Mouse (Mus musculus): ENCODE results near the gene Nckap1l. TPM values are rescaled to one million over a fixed set of nuclear protein-coding genes. Genes with fewer than 3 reads are reported as not detected.
A peak's percentile ranks its signal among the peaks of the same experiment; 100 is the strongest.

Nckap1l gene
- polyA plus RNA-seq, 1 experiment from 2014 or later, result 1.5 TPM

DNA sequence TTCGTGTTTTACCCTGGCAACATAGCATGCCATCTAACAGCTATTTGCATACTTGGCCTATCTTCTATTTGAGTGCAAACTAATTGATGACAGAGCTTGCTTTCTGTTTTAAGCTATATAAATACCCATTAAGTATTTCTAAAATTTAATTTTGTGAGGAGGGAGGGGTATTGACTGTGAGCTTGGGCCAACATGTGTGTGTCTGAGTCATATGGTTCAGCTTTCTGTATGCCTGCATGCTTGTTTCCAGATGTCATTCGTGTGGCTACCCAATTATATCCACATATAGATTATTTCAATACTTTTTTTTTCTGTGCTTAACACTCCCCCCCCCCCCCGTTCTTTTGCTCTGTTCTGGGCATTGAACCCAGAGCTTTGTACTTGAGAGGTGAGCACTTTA is 18.7 kb downstream of the Nckap1l start:
- ATAC-seq, result no peak
- WGBS, result 70% methylated on average over 3 of the region's 3 CpGs
- H3K4me2 ChIP-seq (ENCODE audit: low read length), result no peak overlapping the region

DNA sequence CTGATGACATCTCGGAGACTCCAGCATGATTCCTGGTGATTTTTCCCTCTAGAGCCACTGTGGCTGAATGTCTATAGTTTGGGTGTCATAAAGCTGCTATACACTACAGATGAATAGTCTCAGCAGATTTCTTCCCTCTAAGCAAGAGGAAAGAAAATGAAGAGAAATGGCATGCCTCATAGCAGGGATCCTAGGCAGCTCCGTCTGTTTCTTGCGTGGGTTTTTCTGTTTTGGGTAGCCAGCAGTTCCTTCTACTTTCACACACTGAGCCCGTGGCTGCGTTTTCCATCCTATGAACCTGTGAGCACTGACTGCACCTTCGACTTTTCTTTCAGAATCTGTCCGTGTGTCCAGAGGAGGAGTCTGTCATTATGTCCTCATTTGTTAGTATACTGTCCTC is 19.6 kb downstream of the Nckap1l start:
- H3K27me3 ChIP-seq (ENCODE audit: control insufficient read depth, insufficient read depth, low read depth, low read length), result no peaks in the 10 kb centered on the region
- WGBS, result 87% methylated on average over 7 of the region's 7 CpGs
- H3K4me2 ChIP-seq (ENCODE audit: low read length), result no peak overlapping the region
- ATAC-seq, result no peak
- no peak overlapping the region for H3K27ac ChIP-seq (ENCODE audit: low read length)
- no peaks in the 10 kb centered on the region for H3K36me3 ChIP-seq (ENCODE audit: control insufficient read depth, insufficient read depth, low read length)
- no peaks in the 10 kb centered on the region for H3K9me3 ChIP-seq (replicated peaks; ENCODE audit: control insufficient read depth, low read length, poor library complexity, severe bottlenecking)
- H3K4me1 ChIP-seq (ENCODE audit: control insufficient read depth, insufficient read depth, low read length), result no peaks in the 10 kb centered on the region
- H3K4me3 ChIP-seq (ENCODE audit: low read depth, low read length), result no peak overlapping the region
- no peak overlapping the region for H3K9ac ChIP-seq (ENCODE audit: low read depth, low read length)

More for the DNA sequence above, 18.7 kb downstream of the Nckap1l start:
- no peak overlapping the region for H3K4me3 ChIP-seq (ENCODE audit: low read depth, low read length)
- no peaks in the 10 kb centered on the region for H3K27me3 ChIP-seq (ENCODE audit: control insufficient read depth, insufficient read depth, low read depth, low read length)
- no peak overlapping the region for H3K27ac ChIP-seq (ENCODE audit: low read length)
- H3K36me3 ChIP-seq (ENCODE audit: control insufficient read depth, insufficient read depth, low read length), result no peaks in the 10 kb centered on the region
- H3K9ac ChIP-seq (ENCODE audit: low read depth, low read length), result no peak overlapping the region
- no peaks in the 10 kb centered on the region for H3K9me3 ChIP-seq (replicated peaks; ENCODE audit: control insufficient read depth, low read length, poor library complexity, severe bottlenecking)
- H3K4me1 ChIP-seq (ENCODE audit: control insufficient read depth, insufficient read depth, low read length), result no peaks in the 10 kb centered on the region

DNA sequence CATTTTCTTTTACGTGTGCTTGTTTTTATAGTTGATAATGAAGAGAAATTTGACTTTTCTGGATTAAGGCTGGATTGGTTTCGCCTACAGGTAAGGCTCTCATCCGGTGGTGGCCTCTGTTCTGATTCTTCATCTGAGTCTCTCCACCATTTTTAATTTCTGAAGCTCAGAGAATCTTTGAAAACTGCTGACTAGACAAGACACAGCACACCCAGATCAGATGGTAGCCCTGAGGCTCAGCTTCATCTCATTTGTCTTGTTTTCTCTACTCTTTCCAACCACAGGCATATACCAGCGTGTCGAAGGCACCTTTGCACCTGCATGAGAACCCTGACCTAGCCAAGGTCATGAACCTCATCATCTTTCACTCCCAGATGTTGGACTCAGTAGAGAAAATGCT is 20.2 kb downstream of the Nckap1l start:
- Histone ChIP-seq H3K4me3 (ENCODE audit: low read depth, low read length) (no peak overlapping the region), H3K4me1 (ENCODE audit: control insufficient read depth, insufficient read depth, low read length) (no peaks in the 10 kb centered on the region), H3K9me3 (replicated peaks; ENCODE audit: control insufficient read depth, low read length, poor library complexity, severe bottlenecking) (no peaks in the 10 kb centered on the region), H3K27me3 (ENCODE audit: control insufficient read depth, insufficient read depth, low read depth, low read length) (no peaks in the 10 kb centered on the region), H3K27ac (ENCODE audit: low read length) (no peak overlapping the region), H3K36me3 (ENCODE audit: control insufficient read depth, insufficient read depth, low read length) (no peaks in the 10 kb centered on the region), H3K9ac (ENCODE audit: low read depth, low read length) (no peak overlapping the region), H3K4me2 (ENCODE audit: low read length) (no peak overlapping the region)
- 92% methylated on average over 5 of the region's 5 CpGs for WGBS
- no peak for ATAC-seq

- Histone ChIP-seq H3K4me2 (ENCODE audit: low read length) (no peak overlapping the region), H3K9me3 (replicated peaks; ENCODE audit: control insufficient read depth, low read length, poor library complexity, severe bottlenecking) (no peaks in the 10 kb centered on the region), H3K36me3 (ENCODE audit: control insufficient read depth, insufficient read depth, low read length) (no peaks in the 10 kb centered on the region), H3K4me1 (ENCODE audit: control insufficient read depth, insufficient read depth, low read length) (peaks cover 4% of the 10 kb centered on the region; the same call in 1 of the 2 replicates), H3K4me3 (ENCODE audit: low read depth, low read length) (no peak overlapping the region), H3K27ac (ENCODE audit: low read length) (no peak overlapping the region), H3K27me3 (ENCODE audit: control insufficient read depth, insufficient read depth, low read depth, low read length) (no peaks in the 10 kb centered on the region), H3K9ac (ENCODE audit: low read depth, low read length) (no peak overlapping the region)
- 65% methylated on average over 1 of the region's 1 CpGs for WGBS
- no peak for ATAC-seq
Measured at GRCm38 (mm10) chr15:103479080-103479606, 25.5 kb downstream of the Nckap1l start.

GRCm38 (mm10) chr15:103480129-103480528 is 26.5 kb downstream of the Nckap1l start:
- Histone ChIP-seq H3K9ac (ENCODE audit: low read depth, low read length) (no peak overlapping the region), H3K36me3 (ENCODE audit: control insufficient read depth, insufficient read depth, low read length) (no peaks in the 10 kb centered on the region), H3K27me3 (ENCODE audit: control insufficient read depth, insufficient read depth, low read depth, low read length) (no peaks in the 10 kb centered on the region), H3K4me3 (ENCODE audit: low read depth, low read length) (no peak overlapping the region), H3K9me3 (replicated peaks; ENCODE audit: control insufficient read depth, low read length, poor library complexity, severe bottlenecking) (no peaks in the 10 kb centered on the region), H3K27ac (ENCODE audit: low read length) (no peak overlapping the region), H3K4me1 (ENCODE audit: control insufficient read depth, insufficient read depth, low read length) (peaks cover 13% of the 10 kb centered on the region), H3K4me2 (ENCODE audit: low read length) (no peak overlapping the region)
- WGBS, result 90% methylated on average over 2 of the region's 2 CpGs
- ATAC-seq, result no peak

- WGBS, result 0% methylated on average over 1 of the region's 1 CpGs
- H3K4me1 ChIP-seq (ENCODE audit: control insufficient read depth, insufficient read depth, low read length), result peaks cover 14% of the 10 kb centered on the region
- no peak overlapping the region for H3K9ac ChIP-seq (ENCODE audit: low read depth, low read length)
- no peaks in the 10 kb centered on the region for H3K27me3 ChIP-seq (ENCODE audit: control insufficient read depth, insufficient read depth, low read depth, low read length)
- peak; percentile 46; the same call in 1 of the 2 replicates for ATAC-seq
- H3K9me3 ChIP-seq (replicated peaks; ENCODE audit: control insufficient read depth, low read length, poor library complexity, severe bottlenecking), result no peaks in the 10 kb centered on the region
- H3K4me2 ChIP-seq (ENCODE audit: low read length), result no peak overlapping the region
- no peak overlapping the region for H3K4me3 ChIP-seq (ENCODE audit: low read depth, low read length)
- H3K36me3 ChIP-seq (ENCODE audit: control insufficient read depth, insufficient read depth, low read length), result no peaks in the 10 kb centered on the region
- no peak overlapping the region for H3K27ac ChIP-seq (ENCODE audit: low read length)
Measured at GRCm38 (mm10) chr15:103482488-103482887, 28.9 kb downstream of the Nckap1l start.

DNA sequence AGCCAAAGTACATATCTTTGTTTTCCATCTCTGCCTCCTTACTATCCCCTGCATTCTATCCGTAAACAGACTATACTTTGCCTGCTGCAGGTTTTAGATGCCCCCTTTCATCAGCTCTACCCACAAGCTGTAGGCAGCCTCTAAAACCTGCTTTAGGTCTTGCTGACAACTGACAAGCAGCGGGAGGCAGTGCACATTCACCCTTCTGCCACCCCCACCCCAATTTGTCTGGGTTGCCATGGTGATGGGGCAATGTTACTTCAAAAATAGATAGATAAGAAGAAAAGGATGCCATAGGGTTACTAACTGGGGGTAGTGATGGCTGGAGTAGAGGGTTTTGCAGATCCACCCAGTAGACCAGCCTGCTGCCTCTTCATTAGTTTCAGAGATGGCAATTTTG is 30.9 kb downstream of the Nckap1l start:
- no peaks in the 10 kb centered on the region for H3K27me3 ChIP-seq (ENCODE audit: control insufficient read depth, insufficient read depth, low read depth, low read length)
- H3K36me3 ChIP-seq (ENCODE audit: control insufficient read depth, insufficient read depth, low read length), result no peaks in the 10 kb centered on the region
- H3K4me3 ChIP-seq (ENCODE audit: low read depth, low read length), result no peak overlapping the region
- no peaks in the 10 kb centered on the region for H3K9me3 ChIP-seq (replicated peaks; ENCODE audit: control insufficient read depth, low read length, poor library complexity, severe bottlenecking)
- peak overlapping the region; percentile 1; the same call in 1 of the 2 replicates for H3K27ac ChIP-seq (ENCODE audit: low read length)
- peaks cover 14% of the 10 kb centered on the region for H3K4me1 ChIP-seq (ENCODE audit: control insufficient read depth, insufficient read depth, low read length)
- WGBS, result 29% methylated on average over 2 of the region's 2 CpGs
- no peak overlapping the region for H3K9ac ChIP-seq (ENCODE audit: low read depth, low read length)
- ATAC-seq, result peak; percentile 43
- H3K4me2 ChIP-seq (ENCODE audit: low read length), result no peak overlapping the region

DNA sequence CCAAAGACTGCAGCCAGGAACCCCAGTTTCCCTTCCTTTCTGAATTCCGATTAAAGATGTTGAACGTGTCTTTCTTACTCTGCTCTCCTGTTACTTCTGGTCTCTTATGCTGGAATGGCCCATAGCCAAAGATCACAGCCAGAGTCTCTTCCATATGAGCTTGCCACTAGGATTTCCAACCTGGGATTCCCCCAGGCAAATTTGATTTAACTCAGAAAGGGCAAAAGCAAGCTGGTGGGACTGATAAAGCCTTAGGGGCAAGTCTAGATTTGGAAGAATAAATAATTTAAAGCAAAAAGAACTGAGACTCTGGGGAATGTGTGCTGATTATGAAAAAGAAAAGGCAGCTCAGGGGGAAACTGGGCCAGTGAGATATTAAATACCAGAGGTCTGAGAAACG is 31.5 kb downstream of the Nckap1l start:
- 0 out of 2 replicates have a peak, but pooled peaks have one; percentile 22 for ATAC-seq
- H3K4me3 ChIP-seq (ENCODE audit: low read depth, low read length), result no peak overlapping the region
- peaks cover 14% of the 10 kb centered on the region for H3K4me1 ChIP-seq (ENCODE audit: control insufficient read depth, insufficient read depth, low read length)
- no peaks in the 10 kb centered on the region for H3K9me3 ChIP-seq (replicated peaks; ENCODE audit: control insufficient read depth, low read length, poor library complexity, severe bottlenecking)
- no peaks in the 10 kb centered on the region for H3K36me3 ChIP-seq (ENCODE audit: control insufficient read depth, insufficient read depth, low read length)
- peak overlapping the region; percentile 2; the same call in 1 of the 2 replicates for H3K27ac ChIP-seq (ENCODE audit: low read length)
- 36% methylated on average over 3 of the region's 3 CpGs for WGBS
- H3K27me3 ChIP-seq (ENCODE audit: control insufficient read depth, insufficient read depth, low read depth, low read length), result no peaks in the 10 kb centered on the region
- no peak overlapping the region for H3K9ac ChIP-seq (ENCODE audit: low read depth, low read length)
- H3K4me2 ChIP-seq (ENCODE audit: low read length), result no peak overlapping the region

DNA sequence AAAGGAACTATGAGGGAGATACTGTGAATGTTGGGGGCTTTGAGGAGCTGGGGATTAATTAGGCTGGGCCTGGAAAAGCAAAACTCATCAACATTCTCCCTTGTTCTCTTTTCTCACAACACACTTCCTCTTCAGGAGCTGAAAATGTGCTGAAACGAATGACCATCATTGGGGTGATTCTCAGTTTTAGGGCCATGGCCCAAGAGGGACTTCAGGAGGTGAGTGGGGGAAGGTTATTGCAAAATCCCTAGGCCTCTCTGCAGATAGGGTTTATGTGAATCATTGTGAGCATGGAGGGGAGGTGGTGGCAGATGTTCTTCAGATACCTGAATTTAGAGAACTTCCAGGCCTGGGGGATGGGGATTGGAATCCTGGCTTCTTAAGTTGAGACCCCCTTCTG is 33.1 kb downstream of the Nckap1l start:
- Histone ChIP-seq H3K36me3 (ENCODE audit: control insufficient read depth, insufficient read depth, low read length) (no peaks in the 10 kb centered on the region), H3K9ac (ENCODE audit: low read depth, low read length) (no peak overlapping the region), H3K27ac (ENCODE audit: low read length) (no peak overlapping the region), H3K9me3 (replicated peaks; ENCODE audit: control insufficient read depth, low read length, poor library complexity, severe bottlenecking) (no peaks in the 10 kb centered on the region), H3K4me3 (ENCODE audit: low read depth, low read length) (no peak overlapping the region), H3K27me3 (ENCODE audit: control insufficient read depth, insufficient read depth, low read depth, low read length) (no peaks in the 10 kb centered on the region), H3K4me1 (ENCODE audit: control insufficient read depth, insufficient read depth, low read length) (peaks cover 14% of the 10 kb centered on the region), H3K4me2 (ENCODE audit: low read length) (no peak overlapping the region)
- no peak for ATAC-seq
- WGBS, result 74% methylated on average over 1 of the region's 1 CpGs

All from midbrain, embryonic 16.5 days (tissue).